Mouse (Mus musculus): Measurements from ENCODE around the gene Kyat1.

DNA sequence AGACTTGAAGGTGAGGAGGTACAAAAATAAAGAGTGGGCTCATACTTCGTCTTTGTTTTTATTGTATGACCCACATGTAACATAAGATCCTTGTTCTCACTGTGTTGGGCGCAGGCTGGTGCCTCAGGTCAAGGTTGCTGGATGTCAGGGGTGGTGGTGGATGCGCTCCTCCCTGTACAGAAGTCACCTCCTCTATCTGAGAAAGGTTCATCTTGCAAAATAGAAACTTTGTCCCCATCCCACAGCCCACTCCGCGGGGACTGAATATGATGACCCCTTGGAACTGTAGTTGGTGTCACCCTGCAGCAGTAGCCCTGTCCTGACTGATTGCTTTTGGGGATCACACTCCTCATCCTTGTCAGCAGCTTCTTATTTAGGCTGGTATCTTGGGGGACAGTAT, 41.4 kb upstream of the Kyat1 start:
- TF ChIP-seq MAFK (IDR thresholded peaks at IDR 0.05; ENCODE audit: insufficient read depth, low read depth, low read length), result no peak
- TF ChIP-seq ZC3H11A (IDR thresholded peaks at IDR 0.05; ENCODE audit: borderline replicate concordance, low read depth, low read length), result no peak
